Mouse (Mus musculus) CD4-positive, CD25-positive, alpha-beta regulatory T cell, adult 4 months (primary cell): ENCODE results near the gene Ang2. TPM values are rescaled to one million over a fixed set of nuclear protein-coding genes. Genes with fewer than 3 reads are reported as not detected.

Experiments
- ATAC-seq: one replicate; pipeline ENCODE4 v1.8.0; 2017
- polyA plus RNA-seq, 2 experiments: library from polyadenylated mRNA; unstranded; fragments of 100-300 nt; shearing (Covaris generic); gene quantifications; one replicate each; pipeline ENCODE4 v1.2.1; 2017

The Ang2 gene
- polyA plus RNA-seq, 2 experiments from 2014 or later: not detected

- no peak for ATAC-seq
Observed at GRCm38 (mm10) chr14:51150206-51150831, 48.6 kb downstream of the Ang2 start.

- ATAC-seq: no peak
Observed at GRCm38 (mm10) chr14:51149164-51149563, 49.8 kb downstream of the Ang2 start.

DNA sequence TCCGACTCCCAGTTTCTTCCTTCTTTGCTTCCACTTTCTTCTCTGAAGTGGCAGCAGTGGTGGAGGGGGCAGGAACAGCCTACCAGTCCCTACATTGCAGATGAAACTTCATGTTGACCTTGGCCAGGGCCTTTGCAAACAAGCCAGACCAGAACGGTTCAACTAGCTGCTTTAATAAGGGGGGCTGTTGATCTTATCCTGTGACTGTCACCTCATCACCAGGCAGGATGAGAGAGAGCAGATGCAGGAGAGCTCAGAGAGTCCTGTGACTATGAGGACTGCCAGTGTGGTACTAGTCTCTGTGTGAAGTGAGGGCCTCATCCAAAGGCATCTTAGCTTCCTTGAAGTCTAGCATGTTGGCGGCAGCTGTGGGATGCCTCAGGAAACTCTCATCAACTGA is 50.9 kb downstream of the Ang2 start:
- ATAC-seq: no peak

- ATAC-seq: no peak
Observed at GRCm38 (mm10) chr14:51146685-51147084, 52.3 kb downstream of the Ang2 start, which contains the start of gene Rnase1. Gene Rnase1, minus strand, starts transcription at chr14:51146785.

DNA sequence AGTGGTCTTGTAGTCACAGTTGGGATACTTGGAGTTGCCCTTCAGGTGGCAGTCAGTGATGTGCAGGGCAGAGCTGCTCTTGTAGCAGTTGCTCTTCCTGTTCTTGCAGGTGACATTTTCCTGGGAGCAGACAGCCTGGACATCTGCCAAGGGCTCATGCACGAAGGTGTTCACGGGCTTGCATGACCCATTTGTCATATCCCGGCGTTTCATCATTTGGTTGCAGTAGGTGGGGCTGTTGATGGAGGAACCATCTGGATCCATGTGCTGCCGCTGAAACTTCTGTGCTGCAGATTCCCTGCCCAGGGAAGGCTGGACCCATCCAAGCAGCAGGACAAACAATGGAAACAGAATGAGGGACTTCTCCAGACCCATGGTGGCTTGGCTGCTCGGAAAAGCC is 53.4 kb downstream of the Ang2 start:
- ATAC-seq: no peak

Other genes with a start within 250 kb of the Ang2 start
- 1 to 10 TPM; 1.1 to 1.2 TPM for gene Pnp2, start 243.2 kb downstream of the Ang2 start, polyA plus RNA-seq
- not detected for gene Rnase10, start 191.4 kb downstream of the Ang2 start, polyA plus RNA-seq
- not detected for gene Rnase9, start 157.3 kb downstream of the Ang2 start, polyA plus RNA-seq
- not detected for gene Rnase11, start 149.0 kb downstream of the Ang2 start, polyA plus RNA-seq
- gene Rnase12, start 141.5 kb downstream of the Ang2 start, polyA plus RNA-seq: not detected
- gene Olfr750, start 124.7 kb downstream of the Ang2 start, polyA plus RNA-seq: not detected
- gene Rnase4, start 108.1 kb downstream of the Ang2 start, polyA plus RNA-seq: 10 to 100 TPM in 1 of 2 experiments, 1 to 10 TPM in 1; 9.8 to 16.6 TPM
- 1 to 10 TPM; 4.0 to 5.0 TPM for gene Ang, start 108.0 kb downstream of the Ang2 start, polyA plus RNA-seq
- gene Eddm3b, start 84.7 kb downstream of the Ang2 start, polyA plus RNA-seq: not detected
- gene Rnase6, start 75.2 kb downstream of the Ang2 start, polyA plus RNA-seq: 1 to 10 TPM; 1.6 to 5.9 TPM
- gene Rnase1, start 52.4 kb downstream of the Ang2 start, polyA plus RNA-seq: not detected
- not detected for gene Rnase2b, start 36.9 kb downstream of the Ang2 start, polyA plus RNA-seq
- gene Ear14, start 4.2 kb upstream of the Ang2 start, polyA plus RNA-seq: not detected
- not detected for gene Rnase2a, start 57.0 kb upstream of the Ang2 start, polyA plus RNA-seq
- not detected for gene Gm7247, start 162.6 kb upstream of the Ang2 start, polyA plus RNA-seq
- not detected for gene Vmn2r88, start 211.7 kb upstream of the Ang2 start, polyA plus RNA-seq